Mouse (Mus musculus): Measurements from ENCODE around the gene Tnfrsf13c. TPM values are rescaled to one million over a fixed set of nuclear protein-coding genes. Genes with fewer than 3 reads are reported as not detected.
A peak's percentile ranks its signal among the peaks of the same experiment; 100 is the strongest.

Gene Tnfrsf13c
- polyA plus RNA-seq, 1 experiment from 2014 or later, result 0.09 TPM

- no peak for TF ChIP-seq CTCF (IDR thresholded peaks at IDR 0.05; ENCODE audit: low read depth)
- Histone ChIP-seq H3K9ac (ENCODE audit: low read depth, low read length) (no peak overlapping the region), H3K27ac (peak overlapping the region; percentile 72), H3K36me3 (ENCODE audit: insufficient read depth, low read length) (peaks cover 79% of the 10 kb centered on the region), H3K4me3 (replicated peaks; ENCODE audit: low read depth, low read length) (no peak overlapping the region), H3K4me1 (replicated peaks; ENCODE audit: insufficient read depth, low read length) (no peaks in the 10 kb centered on the region), H3K9me3 (replicated peaks; ENCODE audit: low read length) (no peaks in the 10 kb centered on the region), H3K4me2 (ENCODE audit: low read length) (no peak overlapping the region), H3K27me3 (ENCODE audit: insufficient read depth, low read length) (no peaks in the 10 kb centered on the region)
- WGBS, result 69% methylated on average over 10 of the region's 10 CpGs
- ATAC-seq (replicated peaks; ENCODE audit: low FRiP score, low read depth) (no peak), DNase-seq (ENCODE audit: low spot score) (no peak)
Observed at GRCm38 (mm10) chr15:82183596-82183995, 40.6 kb downstream of the Tnfrsf13c start.

DNA sequence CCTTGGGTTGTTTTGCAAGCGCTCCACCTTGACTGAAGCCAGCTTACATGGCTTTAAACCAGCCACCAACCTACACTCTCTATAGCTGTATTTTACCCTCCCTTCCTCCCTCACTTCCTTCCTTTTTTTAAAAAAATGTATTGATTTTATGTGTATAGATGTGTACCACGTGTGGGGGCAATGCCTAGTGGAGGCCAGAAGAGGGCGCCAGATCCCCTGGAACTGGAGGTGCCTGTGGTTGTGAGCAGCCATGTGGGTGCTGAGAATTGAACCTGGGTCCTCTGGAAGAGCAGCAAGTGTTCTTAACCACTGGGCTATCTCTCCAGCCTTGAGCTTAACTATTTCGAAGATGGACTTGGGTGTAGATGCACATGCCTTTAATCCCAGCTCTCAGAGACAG, 41.9 kb downstream of the Tnfrsf13c start:
- Histone ChIP-seq H3K27ac (no peak overlapping the region), H3K9me3 (replicated peaks; ENCODE audit: low read length) (no peaks in the 10 kb centered on the region), H3K27me3 (ENCODE audit: insufficient read depth, low read length) (no peaks in the 10 kb centered on the region), H3K4me3 (replicated peaks; ENCODE audit: low read depth, low read length) (no peak overlapping the region), H3K4me1 (replicated peaks; ENCODE audit: insufficient read depth, low read length) (no peaks in the 10 kb centered on the region), H3K9ac (ENCODE audit: low read depth, low read length) (no peak overlapping the region), H3K36me3 (ENCODE audit: insufficient read depth, low read length) (peaks cover 82% of the 10 kb centered on the region), H3K4me2 (ENCODE audit: low read length) (no peak overlapping the region)
- 98% methylated on average over 4 of the region's 4 CpGs for WGBS
- TF ChIP-seq CTCF (IDR thresholded peaks at IDR 0.05; ENCODE audit: low read depth), result peak; percentile 33
- ATAC-seq (replicated peaks; ENCODE audit: low FRiP score, low read depth), result no peak
- no peak for DNase-seq (ENCODE audit: low spot score)

- no peak for TF ChIP-seq CTCF (IDR thresholded peaks at IDR 0.05; ENCODE audit: low read depth)
- WGBS, result 86% methylated on average over 5 of the region's 5 CpGs
- no peak overlapping the region for H3K4me2 ChIP-seq (ENCODE audit: low read length)
- no peaks in the 10 kb centered on the region for H3K4me1 ChIP-seq (replicated peaks; ENCODE audit: insufficient read depth, low read length)
- ATAC-seq (replicated peaks; ENCODE audit: low FRiP score, low read depth) (no peak), DNase-seq (ENCODE audit: low spot score) (no peak)
- H3K36me3 ChIP-seq (ENCODE audit: insufficient read depth, low read length), result peaks cover 80% of the 10 kb centered on the region
- H3K9ac ChIP-seq (ENCODE audit: low read depth, low read length), result no peak overlapping the region
- no peak overlapping the region for H3K27ac ChIP-seq
- no peaks in the 10 kb centered on the region for H3K27me3 ChIP-seq (ENCODE audit: insufficient read depth, low read length)
- H3K9me3 ChIP-seq (replicated peaks; ENCODE audit: low read length), result no peaks in the 10 kb centered on the region
- no peak overlapping the region for H3K4me3 ChIP-seq (replicated peaks; ENCODE audit: low read depth, low read length)
Observed at GRCm38 (mm10) chr15:82181131-82181530, 43.0 kb downstream of the Tnfrsf13c start.

DNA sequence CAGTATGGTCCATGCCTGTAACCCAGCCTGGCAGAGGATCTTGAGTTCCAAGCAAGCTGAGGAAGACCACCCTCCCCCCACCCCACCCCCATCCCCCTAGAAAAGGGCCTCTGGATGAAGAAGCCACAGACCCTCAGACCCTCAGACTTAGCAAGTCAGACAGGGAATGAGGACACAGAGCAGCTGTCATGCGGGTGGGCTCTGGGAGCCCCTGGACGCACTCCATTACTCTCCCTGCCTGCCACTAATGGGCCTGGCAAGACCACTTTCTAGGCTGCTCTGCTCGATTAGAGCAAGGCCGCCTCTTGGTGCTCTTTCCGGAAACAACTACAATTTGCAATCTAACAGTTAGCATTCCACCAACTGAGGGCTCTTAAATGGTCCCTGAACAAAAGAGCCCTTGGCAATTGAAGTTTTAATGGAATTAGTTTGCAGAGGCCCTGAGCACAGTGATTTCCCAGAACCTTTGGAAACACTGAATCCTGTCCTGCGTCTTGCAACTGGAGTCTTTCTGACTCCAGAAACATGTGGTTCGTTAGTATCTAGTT, 46.4 kb downstream of the Tnfrsf13c start:
- no peak overlapping the region for H3K9ac ChIP-seq (ENCODE audit: low read depth, low read length)
- no peak overlapping the region for H3K27ac ChIP-seq
- H3K36me3 ChIP-seq (ENCODE audit: insufficient read depth, low read length), result peaks cover 84% of the 10 kb centered on the region
- WGBS, result 71% methylated on average over 7 of the region's 7 CpGs
- DNase-seq (ENCODE audit: low spot score) (no peak), ATAC-seq (replicated peaks; ENCODE audit: low FRiP score, low read depth) (no peak)
- no peaks in the 10 kb centered on the region for H3K4me1 ChIP-seq (replicated peaks; ENCODE audit: insufficient read depth, low read length)
- no peak overlapping the region for H3K4me2 ChIP-seq (ENCODE audit: low read length)
- H3K9me3 ChIP-seq (replicated peaks; ENCODE audit: low read length), result no peaks in the 10 kb centered on the region
- no peak for TF ChIP-seq CTCF (IDR thresholded peaks at IDR 0.05; ENCODE audit: low read depth)
- H3K27me3 ChIP-seq (ENCODE audit: insufficient read depth, low read length), result no peaks in the 10 kb centered on the region
- H3K4me3 ChIP-seq (replicated peaks; ENCODE audit: low read depth, low read length), result no peak overlapping the region

GRCm38 (mm10) chr15:82175091-82175490, 49.1 kb downstream of the Tnfrsf13c start:
- no peak for TF ChIP-seq CTCF (IDR thresholded peaks at IDR 0.05; ENCODE audit: low read depth)
- Histone ChIP-seq H3K36me3 (ENCODE audit: insufficient read depth, low read length) (peaks cover 80% of the 10 kb centered on the region), H3K4me1 (replicated peaks; ENCODE audit: insufficient read depth, low read length) (no peaks in the 10 kb centered on the region), H3K27me3 (ENCODE audit: insufficient read depth, low read length) (no peaks in the 10 kb centered on the region), H3K4me3 (replicated peaks; ENCODE audit: low read depth, low read length) (no peak overlapping the region), H3K9me3 (replicated peaks; ENCODE audit: low read length) (no peaks in the 10 kb centered on the region), H3K27ac (no peak overlapping the region), H3K9ac (ENCODE audit: low read depth, low read length) (no peak overlapping the region), H3K4me2 (ENCODE audit: low read length) (no peak overlapping the region)
- no peak for ATAC-seq (replicated peaks; ENCODE audit: low FRiP score, low read depth)
- 93% methylated on average over 9 of the region's 9 CpGs for WGBS
- no peak for DNase-seq (ENCODE audit: low spot score)

- WGBS, result 68% methylated on average over 8 of the region's 8 CpGs
Observed at GRCm38 (mm10) chr15:82172648-82173047, 51.5 kb downstream of the Tnfrsf13c start.

More at GRCm38 (mm10) chr15:82172648-82173047, 51.5 kb downstream of the Tnfrsf13c start:
- no peak for TF ChIP-seq CTCF (IDR thresholded peaks at IDR 0.05; ENCODE audit: low read depth)
- Histone ChIP-seq H3K9ac (ENCODE audit: low read depth, low read length) (no peak overlapping the region), H3K4me1 (replicated peaks; ENCODE audit: insufficient read depth, low read length) (peaks cover 11% of the 10 kb centered on the region), H3K27me3 (ENCODE audit: insufficient read depth, low read length) (no peaks in the 10 kb centered on the region), H3K4me2 (ENCODE audit: low read length) (no peak overlapping the region), H3K36me3 (ENCODE audit: insufficient read depth, low read length) (peaks cover 63% of the 10 kb centered on the region), H3K27ac (no peak overlapping the region), H3K4me3 (replicated peaks; ENCODE audit: low read depth, low read length) (no peak overlapping the region), H3K9me3 (replicated peaks; ENCODE audit: low read length) (no peaks in the 10 kb centered on the region)
- DNase-seq (ENCODE audit: low spot score) (no peak), ATAC-seq (replicated peaks; ENCODE audit: low FRiP score, low read depth) (no peak)

MicroRNAs within 50 kb of the gene (microRNA counts, 519-probe panel; counts per million panel counts)
- 330 counts per million, percentile 68 among the panel's probes with 10 or more counts for microRNA mmu-miR-33

Small RNA genes lying within 50 kb of the gene (microRNA-seq; reads per million reads assigned to microRNA genes)
- gene Mir33, result 56.7 reads per million, percentile 46 among the genes with 10 or more reads in this experiment

Other genes starting within 250 kb of the Tnfrsf13c start
- not detected in 2 replicates for gene 1700029P11Rik, start 243.8 kb downstream of the Tnfrsf13c start, polyA plus RNA-seq (2015; fragmentation: Nextera tagmentation; extraction: Ambion mirVana)
- 45.2 and 53.6 TPM in 2 replicates for gene Xrcc6, start 236.5 kb downstream of the Tnfrsf13c start, polyA plus RNA-seq (2015; fragmentation: Nextera tagmentation; extraction: Ambion mirVana)
- gene Desi1, start 190.5 kb downstream of the Tnfrsf13c start, polyA plus RNA-seq (2015; fragmentation: Nextera tagmentation; extraction: Ambion mirVana), result 21.1 and 23.3 TPM in 2 replicates
- gene Snu13, start 176.8 kb downstream of the Tnfrsf13c start, polyA plus RNA-seq (2015; fragmentation: Nextera tagmentation; extraction: Ambion mirVana), result 215 and 225 TPM in 2 replicates
- not detected in 2 replicates for gene 4930407I10Rik, start 165.2 kb downstream of the Tnfrsf13c start, polyA plus RNA-seq (2015; fragmentation: Nextera tagmentation; extraction: Ambion mirVana)
- gene Mei1, start 154.4 kb downstream of the Tnfrsf13c start, polyA plus RNA-seq (2015; fragmentation: Nextera tagmentation; extraction: Ambion mirVana), result 0.09 TPM in 1 of 2 replicates, not detected in the other
- 10.7 and 11.9 TPM in 2 replicates for gene Ccdc134, start 96.4 kb downstream of the Tnfrsf13c start, polyA plus RNA-seq (2015; fragmentation: Nextera tagmentation; extraction: Ambion mirVana)
- gene Srebf2, start 77.2 kb downstream of the Tnfrsf13c start, polyA plus RNA-seq (2015; fragmentation: Nextera tagmentation; extraction: Ambion mirVana), result 89.0 and 98.5 TPM in 2 replicates
- 0.66 and 0.96 TPM in 2 replicates for gene Shisa8, start 11.6 kb downstream of the Tnfrsf13c start, polyA plus RNA-seq (2015; fragmentation: Nextera tagmentation; extraction: Ambion mirVana)
- gene Cenpm, start 20.4 kb upstream of the Tnfrsf13c start, polyA plus RNA-seq (2015; fragmentation: Nextera tagmentation; extraction: Ambion mirVana), result 45.0 and 46.4 TPM in 2 replicates
- not detected in 2 replicates for gene 1500009C09Rik, start 28.0 kb upstream of the Tnfrsf13c start, polyA plus RNA-seq (2015; fragmentation: Nextera tagmentation; extraction: Ambion mirVana)
- 4.2 and 4.8 TPM in 2 replicates for gene Sept3, start 50.5 kb upstream of the Tnfrsf13c start, polyA plus RNA-seq (2015; fragmentation: Nextera tagmentation; extraction: Ambion mirVana)
- 0.11 and 0.31 TPM in 2 replicates for gene Wbp2nl, start 74.6 kb upstream of the Tnfrsf13c start, polyA plus RNA-seq (2015; fragmentation: Nextera tagmentation; extraction: Ambion mirVana)
- 95.0 and 101 TPM in 2 replicates for gene Naga, start 114.6 kb upstream of the Tnfrsf13c start, polyA plus RNA-seq (2015; fragmentation: Nextera tagmentation; extraction: Ambion mirVana)
- 7.4 and 8.4 TPM in 2 replicates for gene Pheta2, start 114.6 kb upstream of the Tnfrsf13c start, polyA plus RNA-seq (2015; fragmentation: Nextera tagmentation; extraction: Ambion mirVana)
- gene Smdt1, start 114.6 kb upstream of the Tnfrsf13c start, polyA plus RNA-seq (2015; fragmentation: Nextera tagmentation; extraction: Ambion mirVana), result 375 and 378 TPM in 2 replicates
- 793 and 923 TPM in 2 replicates for gene Ndufa6, start 130.0 kb upstream of the Tnfrsf13c start, polyA plus RNA-seq (2015; fragmentation: Nextera tagmentation; extraction: Ambion mirVana)
- gene Cyp2d22, start 155.9 kb upstream of the Tnfrsf13c start, polyA plus RNA-seq (2015; fragmentation: Nextera tagmentation; extraction: Ambion mirVana), result 12.8 and 16.7 TPM in 2 replicates
- gene Cyp2d11, start 169.7 kb upstream of the Tnfrsf13c start, polyA plus RNA-seq (2015; fragmentation: Nextera tagmentation; extraction: Ambion mirVana), result not detected in 2 replicates
- 0.12 TPM in 1 of 2 replicates, not detected in the other for gene Cyp2d10, start 182.8 kb upstream of the Tnfrsf13c start, polyA plus RNA-seq (2015; fragmentation: Nextera tagmentation; extraction: Ambion mirVana)
- gene Cyp2d9, start 209.1 kb upstream of the Tnfrsf13c start, polyA plus RNA-seq (2015; fragmentation: Nextera tagmentation; extraction: Ambion mirVana), result 0.54 TPM in 1 of 2 replicates, not detected in the other

Measured in kidney, postnatal 0 days (tissue).